Mouse (Mus musculus) mouse trophoblast stem cell (cell line): Measurements from ENCODE around the gene Btaf1.
"Not testable (repeated sequence)": the region's sequence is repeated elsewhere in the genome, so short reads cannot be mapped to it uniquely, and the experiment has no call there.

Experiments used
- in situ Hi-C, 2 experiments: fragments of 300-500 bp; cut with MseI, MboI; formaldehyde crosslinking; loops; 2 replicates in 1 of 2; 3 replicates in 1 of 2; pipeline ENCODE4 v1.15.1; 2025

The Btaf1 gene

GRCm38 (mm10) chr19:36922015-36922414 lies 3.9 kb upstream of the Btaf1 start:
- in situ Hi-C loops: loop anchor here in 1 of 2 experiments (5.0 kb wide), 1 partner anchor 105 kb away; no protein-coding TSS in a partner anchor

- in situ Hi-C loops: loop anchor here in 1 of 2 experiments (5.0 kb wide), 1 partner anchor 106 kb away; no protein-coding TSS in a partner anchor
Observed at GRCm38 (mm10) chr19:36922936-36923335, 2.9 kb upstream of the Btaf1 start.

- in situ Hi-C loops: no loop called here
Observed at GRCm38 (mm10) chr19:36926553-36927236, 816 bp downstream of the Btaf1 start.

GRCm38 (mm10) chr19:36927800-36928361 lies 2.0 kb downstream of the Btaf1 start:
- in situ Hi-C loops: no loop called here

GRCm38 (mm10) chr19:36929816-36930215 lies 3.9 kb downstream of the Btaf1 start:
- in situ Hi-C loops: no loop called here

DNA sequence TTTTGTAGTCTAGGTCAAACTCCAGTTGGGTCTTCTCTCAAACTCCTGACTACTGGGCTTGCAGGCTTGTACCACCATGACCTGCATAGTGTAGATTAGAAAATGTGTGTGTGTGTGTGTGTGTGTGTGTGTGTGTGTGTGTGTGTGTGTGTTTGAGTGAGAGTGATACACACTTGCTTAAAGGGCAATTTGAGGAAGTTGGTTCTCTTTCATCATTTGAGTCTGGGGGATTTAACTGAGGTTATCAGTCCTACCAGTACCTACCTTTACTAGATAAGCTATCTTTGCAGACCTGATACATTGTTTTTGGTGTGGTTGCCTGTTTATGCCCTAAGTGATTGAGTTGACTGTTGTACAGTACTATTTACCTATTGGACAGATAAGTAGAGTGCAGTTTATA lies 6.2 kb downstream of the Btaf1 start:
- in situ Hi-C loops: no loop called here

DNA sequence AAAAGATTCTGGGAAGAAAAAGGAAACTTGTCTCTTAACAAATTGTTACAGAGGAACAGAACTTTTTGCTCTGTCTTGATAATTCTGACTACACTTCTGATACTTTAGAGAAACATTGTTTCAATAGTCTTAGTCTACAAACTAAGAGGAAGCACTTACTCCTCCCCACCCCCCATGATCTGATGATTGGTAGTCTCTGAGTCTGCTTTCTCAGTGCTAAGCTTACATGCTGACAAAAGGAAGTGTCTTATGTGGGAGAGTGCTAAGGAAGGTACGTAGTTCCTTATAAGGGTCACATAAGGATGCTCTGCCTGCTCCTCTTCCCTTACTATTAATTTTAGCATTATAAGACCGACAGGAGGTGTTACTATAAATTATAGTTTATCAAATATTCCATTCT lies 6.7 kb downstream of the Btaf1 start:
- in situ Hi-C loops: no loop called here

GRCm38 (mm10) chr19:36936285-36936684 lies 10.4 kb downstream of the Btaf1 start:
- in situ Hi-C loops: no loop called here

DNA sequence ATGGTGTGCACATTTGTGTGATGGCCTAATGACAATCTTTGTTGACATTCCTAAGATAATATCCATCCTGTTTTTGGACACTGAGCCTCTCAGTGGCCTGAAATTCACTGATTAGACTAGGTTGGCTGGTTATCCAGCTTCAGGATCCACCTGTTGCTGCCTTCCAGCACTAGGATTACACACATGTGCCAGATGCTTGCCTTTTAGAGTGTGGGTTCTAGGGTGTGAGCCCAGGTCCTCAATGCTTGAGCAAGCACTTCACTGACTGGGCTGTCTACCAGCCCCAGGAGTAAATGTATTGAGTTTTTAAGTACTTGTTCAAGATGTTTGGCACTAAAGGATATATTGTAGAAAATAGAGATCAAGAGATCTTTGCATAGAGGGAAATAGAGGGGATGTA lies 12.1 kb downstream of the Btaf1 start:
- in situ Hi-C loops: no loop called here

- in situ Hi-C loops: no loop called here
Observed at GRCm38 (mm10) chr19:36940064-36940463, 14.2 kb downstream of the Btaf1 start.

DNA sequence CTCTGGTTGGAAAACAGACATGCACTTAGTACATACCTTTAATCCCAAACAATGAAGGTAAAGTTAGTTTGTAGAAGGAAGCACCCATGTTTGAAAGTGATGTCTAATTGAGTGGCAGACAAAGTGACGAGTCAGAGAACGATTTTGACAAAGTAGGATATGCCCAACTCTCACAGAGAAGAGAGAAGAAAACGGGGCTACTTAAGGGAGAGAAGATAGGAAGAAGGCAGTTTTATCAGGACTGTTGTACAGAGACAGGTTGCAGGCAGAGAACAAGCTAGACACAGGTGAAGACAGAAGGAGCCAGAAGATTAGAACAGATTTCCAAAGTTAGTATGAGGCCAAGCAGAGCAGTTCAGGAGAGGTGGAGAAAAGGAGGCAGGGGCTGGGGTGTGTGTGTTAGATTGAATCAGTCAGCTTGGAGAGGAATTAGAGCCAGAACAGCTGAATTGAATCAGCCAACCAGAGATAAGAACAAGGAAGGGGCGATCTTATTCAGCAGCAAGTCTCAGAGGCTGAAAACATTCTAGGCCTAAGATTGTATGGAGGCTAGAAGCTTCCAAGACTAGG lies 27.8 kb downstream of the Btaf1 start:
- in situ Hi-C loops: no loop called here

DNA sequence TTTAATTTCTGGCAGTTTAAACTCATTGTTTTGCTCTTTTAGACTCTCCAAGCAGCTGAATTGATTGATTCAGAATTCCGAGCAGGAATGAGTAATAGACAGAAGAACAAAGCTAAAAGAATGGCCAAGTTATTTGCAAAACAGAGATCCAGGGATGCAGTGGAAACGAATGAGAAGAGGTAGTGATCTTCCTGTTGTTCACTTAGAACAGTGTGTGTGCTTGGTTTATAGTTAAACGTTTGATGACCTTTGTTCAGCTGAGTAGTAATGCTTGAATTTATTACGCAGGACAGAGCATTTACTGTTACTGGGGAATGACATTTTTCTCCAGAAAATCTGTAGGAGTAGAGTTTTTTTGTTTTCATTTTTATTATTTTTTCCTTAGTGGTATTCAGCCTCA lies 32.5 kb downstream of the Btaf1 start:
- in situ Hi-C loops: no loop called here

DNA sequence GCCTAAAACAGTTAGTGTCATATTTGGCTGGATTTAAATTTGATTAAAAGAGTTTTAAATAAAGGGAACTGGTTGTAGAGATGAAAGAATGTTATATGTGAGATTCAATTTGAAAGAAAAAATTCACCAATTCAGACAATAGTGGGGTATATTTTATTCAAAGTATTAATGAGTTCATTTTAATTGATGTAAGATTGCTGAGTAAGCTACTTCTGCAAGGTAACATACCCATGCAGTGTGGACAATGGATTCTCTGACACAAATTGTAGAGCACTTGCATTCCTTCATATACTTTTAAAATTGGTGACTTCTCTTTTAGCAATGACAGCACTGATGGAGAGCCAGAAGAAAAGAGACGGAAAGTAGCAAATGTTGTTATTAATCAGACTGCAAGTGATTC lies 35.4 kb downstream of the Btaf1 start:
- in situ Hi-C loops: no loop called here

DNA sequence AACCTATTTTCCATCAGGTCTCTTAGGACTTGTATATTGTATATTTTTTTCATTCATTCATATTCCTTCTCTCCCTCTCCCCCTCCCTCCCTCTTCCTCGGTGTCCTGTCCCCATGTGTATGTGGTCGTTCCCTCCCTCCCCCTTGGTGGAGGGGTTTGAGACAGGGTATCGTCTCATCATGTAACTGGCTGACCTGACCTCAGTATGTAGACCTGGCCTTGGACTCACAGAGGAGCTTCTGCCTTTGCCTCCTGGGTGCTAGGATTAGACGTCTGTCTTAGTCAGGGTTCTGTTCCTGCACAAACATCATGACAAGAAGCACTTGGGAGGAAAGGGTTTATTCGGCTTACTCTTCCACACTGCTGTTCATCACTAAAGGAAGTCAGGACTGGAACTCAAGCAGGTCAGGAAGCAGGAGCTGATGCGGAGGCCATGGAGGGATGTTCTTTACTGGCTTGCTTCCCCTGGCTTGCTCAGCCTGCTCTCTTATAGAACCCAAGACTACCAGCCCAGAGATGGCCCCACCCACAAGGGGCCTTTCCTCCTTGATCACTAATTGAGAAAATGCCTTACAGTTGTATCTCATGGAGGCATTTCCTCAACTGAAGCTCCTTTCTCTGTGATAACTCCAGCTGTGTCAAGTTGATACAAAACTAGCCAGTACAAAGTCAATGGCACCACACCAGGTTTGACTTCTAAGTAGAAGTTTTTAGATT lies 36.8 kb downstream of the Btaf1 start:
- in situ Hi-C loops: not testable (repeated sequence)

- in situ Hi-C loops: no loop called here
Observed at GRCm38 (mm10) chr19:37004557-37004956, 78.7 kb downstream of the Btaf1 start.

- in situ Hi-C loops: no loop called here
Observed at GRCm38 (mm10) chr19:37009878-37010281, 84.0 kb downstream of the Btaf1 start.

- in situ Hi-C loops: no loop called here
Observed at GRCm38 (mm10) chr19:37013461-37013860, 87.6 kb downstream of the Btaf1 start.

DNA sequence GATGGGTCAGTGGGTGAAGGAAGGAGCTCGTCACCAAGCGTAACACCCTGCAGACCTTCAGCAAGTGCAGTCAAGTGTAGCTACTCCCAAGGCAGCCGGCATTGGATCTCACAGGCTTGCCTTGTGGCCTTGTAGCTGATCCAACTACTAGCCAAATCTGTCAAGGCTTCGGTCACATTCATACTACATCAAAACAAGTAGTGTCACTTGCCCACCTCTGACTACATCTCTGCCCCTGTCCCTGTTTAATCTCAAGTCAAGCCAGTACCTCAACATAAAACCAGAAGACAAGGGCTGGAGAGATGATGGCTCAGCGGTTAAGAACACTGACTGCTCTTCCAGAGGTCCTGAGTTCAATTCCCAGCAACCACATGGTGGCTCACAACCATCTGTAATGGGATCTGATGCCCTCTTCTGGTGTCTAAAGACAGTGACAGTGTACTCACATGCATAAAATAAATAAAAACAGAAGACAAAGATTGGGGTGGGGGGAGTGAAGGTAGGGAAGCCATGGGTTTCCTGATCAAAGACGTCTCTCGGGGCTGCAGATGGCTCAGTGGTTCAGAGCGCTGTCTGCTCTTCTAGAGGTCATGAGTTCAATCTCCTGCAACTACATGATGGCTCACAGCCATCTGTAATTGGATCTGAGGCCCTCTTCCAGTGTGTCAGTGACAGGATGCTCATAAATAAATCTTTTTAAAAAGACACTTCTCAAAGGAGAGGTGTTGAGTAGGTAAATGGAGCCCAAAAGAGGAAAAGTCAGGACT lies 88.5 kb downstream of the Btaf1 start:
- in situ Hi-C loops: no loop called here

- in situ Hi-C loops: no loop called here
Observed at GRCm38 (mm10) chr19:37016890-37017289, 91.0 kb downstream of the Btaf1 start.

DNA sequence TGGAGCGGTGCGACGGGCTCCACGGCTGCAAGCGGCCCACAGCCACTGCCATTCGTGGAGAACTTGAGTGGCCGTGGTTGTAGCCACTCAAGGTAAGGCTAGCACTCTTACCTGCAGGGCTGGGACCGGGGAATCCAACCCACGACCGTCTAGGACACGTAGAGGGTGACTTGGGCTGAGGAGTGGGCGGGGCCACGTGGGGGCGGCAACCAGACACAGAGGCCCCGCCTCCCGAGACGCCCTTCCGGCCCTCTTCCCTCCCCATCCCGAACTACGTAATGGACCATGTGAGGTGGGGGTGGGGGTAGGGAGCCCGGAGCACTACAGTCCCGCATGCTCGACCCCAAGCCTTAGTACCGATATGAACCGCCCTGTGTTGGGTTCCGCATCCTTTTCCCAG lies 92.5 kb downstream of the Btaf1 start:
- in situ Hi-C loops: no loop called here

GRCm38 (mm10) chr19:37018931-37019330 lies 93.1 kb downstream of the Btaf1 start:
- in situ Hi-C loops: no loop called here

DNA sequence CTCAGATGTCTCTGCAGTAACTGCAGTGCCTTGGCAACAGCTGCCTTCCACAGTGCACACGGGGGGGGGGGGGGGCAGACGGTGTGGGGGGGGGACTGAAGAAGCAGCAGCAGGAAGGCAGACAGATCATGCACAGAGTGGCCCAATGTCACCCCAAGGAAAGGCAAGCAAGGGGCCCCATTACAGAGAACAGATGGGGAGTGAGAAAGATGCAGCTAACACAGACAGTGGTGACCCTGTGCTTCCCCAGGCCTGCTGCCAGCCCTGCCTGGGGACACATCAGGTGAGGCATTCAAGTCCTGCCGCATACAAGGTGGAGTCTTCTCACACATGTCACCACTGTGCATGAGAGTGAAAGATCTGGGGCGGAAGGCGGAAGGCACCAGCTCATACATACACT lies 94.7 kb downstream of the Btaf1 start:
- in situ Hi-C loops: no loop called here
